Mouse (Mus musculus) lung, embryonic 15.5 days (tissue): ENCODE measurements around the gene Usp39. TPM values are rescaled to one million over a fixed set of nuclear protein-coding genes. Genes with fewer than 3 reads are reported as not detected.

ENCODE experiments used
- ATAC-seq: fragments of 200-750 bp; cut with Nextera tagmentation; 2 replicates; pipeline ENCODE4 v1.8.0; 2017; ENCODE audit warnings: moderate number of reproducible peaks, borderline replicate concordance; ENCODE audit not compliant: low FRiP score, low TSS enrichment; ENCODE audit errors: extremely low read depth
- H3K27ac ChIP-seq: fragments of 300-500 bp; sonication (generic); 2 replicates; pipeline ENCODE4 v1.5.1; 2015; ENCODE audit warnings: moderate library complexity, mild to moderate bottlenecking, inconsistent platforms
- H3K27me3 ChIP-seq: fragments of 300-500 bp; sonication (generic); 2 replicates; pipeline ENCODE4 v1.6.1; 2015; ENCODE audit warnings: inconsistent platforms
- H3K36me3 ChIP-seq: fragments of 300-500 bp; sonication (generic); 2 replicates; pipeline ENCODE4 v1.6.1; 2015; ENCODE audit warnings: inconsistent platforms
- H3K4me1 ChIP-seq: fragments of 300-500 bp; sonication (generic); 2 replicates; pipeline ENCODE4 v1.6.1; 2015; ENCODE audit warnings: inconsistent platforms
- H3K4me2 ChIP-seq: fragments of 300-500 bp; sonication (generic); 2 replicates; pipeline ENCODE4 v1.6.1; 2015; ENCODE audit warnings: inconsistent platforms, mild to moderate bottlenecking, moderate library complexity
- H3K4me3 ChIP-seq: fragments of 300-500 bp; sonication (generic); 2 replicates; pipeline ENCODE4 v1.5.1; 2015; ENCODE audit warnings: mild to moderate bottlenecking, inconsistent platforms
- H3K9ac ChIP-seq: fragments of 300-500 bp; sonication (generic); 2 replicates; pipeline ENCODE4 v1.6.1; 2015; ENCODE audit warnings: inconsistent platforms
- H3K9me3 ChIP-seq: fragments of 300-500 bp; sonication (generic); 2 replicates; pipeline ENCODE4 v1.6.1; 2016; ENCODE audit warnings: inconsistent platforms
- WGBS: fragments of 180-500 bp; shearing (Covaris S2); methylation state at CpG from one replicate; pipeline ENCODE4 v1.1.7; 2015; 5-methylcytosine and 5-hydroxymethylcytosine counted together
- polyA plus RNA-seq: library from polyadenylated mRNA; unstranded; fragments of >200 nt; fragmentation: Nextera tagmentation; extraction: Ambion mirVana; gene quantifications from 2 replicates; pipeline ENCODE4 v1.2.1, GENCODE M21; 2015

The Usp39 gene
- polyA plus RNA-seq, 1 experiment from 2014 or later, result 45.1 TPM

DNA sequence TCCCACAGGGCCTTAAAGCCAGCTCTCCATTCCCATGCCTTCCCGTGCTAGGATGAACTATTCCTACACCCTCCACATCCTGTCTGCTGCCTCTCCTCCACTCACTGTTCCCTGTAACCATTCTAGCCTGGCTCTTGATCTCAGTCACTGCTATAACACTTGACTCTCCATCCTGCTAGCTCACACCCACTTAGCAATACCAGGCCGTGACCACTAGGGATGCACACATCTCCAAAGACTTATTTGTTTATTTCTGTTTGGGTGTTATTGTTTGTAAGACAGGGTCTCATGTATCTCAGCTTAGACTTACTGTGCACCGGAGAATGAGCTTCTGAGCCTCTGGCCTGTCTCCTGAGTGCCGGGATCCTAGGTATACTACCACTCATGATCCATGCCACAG, 24.6 kb upstream of the Usp39 start:
- peaks cover 34% of the 10 kb centered on the region for H3K4me1 ChIP-seq
- no peaks in the 10 kb centered on the region for H3K36me3 ChIP-seq
- no peak overlapping the region for H3K4me3 ChIP-seq
- H3K9ac ChIP-seq, result no peak overlapping the region
- ATAC-seq, result no peak
- WGBS, result 63% methylated on average over 4 of the region's 4 CpGs
- no peaks in the 10 kb centered on the region for H3K27me3 ChIP-seq
- no peak overlapping the region for H3K4me2 ChIP-seq
- no peaks in the 10 kb centered on the region for H3K9me3 ChIP-seq
- no peak overlapping the region for H3K27ac ChIP-seq

GRCm38 (mm10) chr6:72367460-72367974, 22.5 kb upstream of the Usp39 start:
- H3K36me3 ChIP-seq, result no peaks in the 10 kb centered on the region
- no peaks in the 10 kb centered on the region for H3K27me3 ChIP-seq
- no peak overlapping the region for H3K27ac ChIP-seq
- 70% methylated on average over 4 of the region's 4 CpGs for WGBS
- H3K9ac ChIP-seq, result no peak overlapping the region
- peaks cover 28% of the 10 kb centered on the region for H3K4me1 ChIP-seq
- no peak for ATAC-seq
- H3K9me3 ChIP-seq, result no peaks in the 10 kb centered on the region
- H3K4me3 ChIP-seq, result no peak overlapping the region
- H3K4me2 ChIP-seq, result no peak overlapping the region

DNA sequence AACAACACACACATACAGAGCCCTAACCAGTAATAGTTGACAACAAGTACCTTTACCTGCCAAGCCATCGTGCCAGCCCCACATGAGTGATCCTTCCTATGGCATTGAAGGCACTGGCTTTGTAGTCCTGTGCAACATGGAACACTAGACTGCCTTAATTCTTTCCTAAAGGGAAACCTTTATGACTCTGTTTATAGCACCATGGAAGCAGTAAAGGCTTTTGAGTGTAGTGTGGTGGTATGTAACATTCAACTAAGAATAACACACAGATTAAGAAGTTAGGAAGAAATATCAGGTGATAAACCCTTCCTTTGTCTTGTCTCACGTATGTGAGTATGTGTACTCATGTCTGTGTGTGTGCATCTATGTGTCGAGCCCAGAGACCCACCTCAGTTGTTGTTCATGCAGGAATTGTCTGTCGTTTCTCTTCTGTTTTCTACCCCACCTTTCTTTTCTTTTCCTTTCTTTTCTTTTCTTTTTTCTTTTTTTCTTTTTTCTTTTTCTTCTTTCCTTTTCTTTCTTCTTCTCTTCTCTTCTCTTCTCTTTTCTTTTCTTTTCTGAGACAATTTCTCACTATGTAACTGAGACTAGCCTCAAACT, 22.0 kb upstream of the Usp39 start, which contains the start of gene Rnf181:
TSS of gene Rnf181 (minus strand) at position 113 of the 600 bp plus-strand sequence.
- no peaks in the 10 kb centered on the region for H3K27me3 ChIP-seq
- no peak within 1 kb of the TSS for H3K27ac ChIP-seq
- WGBS, result 66% methylated on average over 4 of the region's 4 CpGs
- H3K4me3 ChIP-seq, result no peak within 1 kb of the TSS
- H3K36me3 ChIP-seq, result no peaks in the 10 kb centered on the region
- H3K4me1 ChIP-seq, result peaks cover 25% of the 10 kb centered on the region
- no peak for ATAC-seq
- no peak within 1 kb of the TSS for H3K4me2 ChIP-seq
- no peak within 1 kb of the TSS for H3K9ac ChIP-seq
- no peaks in the 10 kb centered on the region for H3K9me3 ChIP-seq

GRCm38 (mm10) chr6:72366304-72366703, 21.3 kb upstream of the Usp39 start:
- H3K4me1 ChIP-seq, result peaks cover 26% of the 10 kb centered on the region
- 51% methylated on average over 3 of the region's 3 CpGs for WGBS
- no peak overlapping the region for H3K27ac ChIP-seq
- H3K36me3 ChIP-seq, result no peaks in the 10 kb centered on the region
- ATAC-seq, result no peak
- no peak overlapping the region for H3K4me2 ChIP-seq
- H3K9ac ChIP-seq, result no peak overlapping the region
- H3K4me3 ChIP-seq, result no peak overlapping the region
- H3K9me3 ChIP-seq, result no peaks in the 10 kb centered on the region
- H3K27me3 ChIP-seq, result no peaks in the 10 kb centered on the region

- Histone ChIP-seq H3K9ac (no peak overlapping the region), H3K36me3 (0 out of 2 replicates have a peak, but pooled peaks cover 4% of the 10 kb centered on the region), H3K4me1 (peaks cover 29% of the 10 kb centered on the region), H3K4me3 (no peak overlapping the region), H3K9me3 (no peaks in the 10 kb centered on the region), H3K27me3 (no peaks in the 10 kb centered on the region), H3K27ac (no peak overlapping the region), H3K4me2 (no peak overlapping the region)
- no peak for ATAC-seq
- 58% methylated on average over 6 of the region's 6 CpGs for WGBS
Observed at GRCm38 (mm10) chr6:72364985-72365384, 20.0 kb upstream of the Usp39 start.

GRCm38 (mm10) chr6:72364009-72364408, 19.0 kb upstream of the Usp39 start:
- no peak for ATAC-seq
- Histone ChIP-seq H3K27ac (no peak overlapping the region), H3K4me1 (peaks cover 31% of the 10 kb centered on the region), H3K9ac (no peak overlapping the region), H3K36me3 (peaks cover 13% of the 10 kb centered on the region), H3K9me3 (no peaks in the 10 kb centered on the region), H3K27me3 (no peaks in the 10 kb centered on the region), H3K4me3 (no peak overlapping the region), H3K4me2 (no peak overlapping the region)
- 41% methylated on average over 7 of the region's 7 CpGs for WGBS

GRCm38 (mm10) chr6:72362132-72363028, 17.4 kb upstream of the Usp39 start:
- Histone ChIP-seq H3K9me3 (no peaks in the 10 kb centered on the region), H3K36me3 (peaks cover 22% of the 10 kb centered on the region), H3K4me3 (peak overlapping the region; percentile 77), H3K4me2 (peak overlapping the region; percentile 74), H3K9ac (peak overlapping the region; percentile 71), H3K4me1 (peaks cover 33% of the 10 kb centered on the region), H3K27me3 (no peaks in the 10 kb centered on the region), H3K27ac (peak overlapping the region; percentile 86)
- ATAC-seq, result peak; percentile 97
- under 1% methylated on average over 42 of the region's 42 CpGs for WGBS

DNA sequence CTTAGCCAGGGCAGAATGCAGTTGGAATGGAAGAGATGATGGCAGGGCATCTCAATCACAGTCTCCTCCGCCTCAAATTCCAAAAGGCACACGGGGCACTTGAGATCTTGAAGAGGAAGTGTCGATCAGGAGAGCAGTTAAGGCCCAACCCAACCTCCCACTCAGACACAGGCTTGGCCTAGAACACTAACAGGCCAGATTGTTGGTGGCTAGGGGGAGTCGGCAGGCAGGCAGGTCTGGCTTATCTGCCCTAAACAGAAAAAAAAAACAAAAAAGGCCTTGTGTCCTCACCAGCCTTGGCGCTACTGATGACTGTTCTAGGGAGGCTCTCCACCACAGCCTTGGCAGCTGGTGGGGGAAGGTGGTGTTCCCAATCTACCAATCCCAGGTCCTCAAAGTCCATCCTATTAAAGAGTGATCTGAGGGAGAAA, 16.2 kb upstream of the Usp39 start:
- peaks cover 39% of the 10 kb centered on the region for H3K4me1 ChIP-seq
- no peaks in the 10 kb centered on the region for H3K27me3 ChIP-seq
- H3K4me3 ChIP-seq, result peak overlapping the region; percentile 77
- peak overlapping the region; percentile 72 for H3K4me2 ChIP-seq
- H3K27ac ChIP-seq, result peak overlapping the region; percentile 29; the same call in 1 of the 2 replicates
- peaks cover 22% of the 10 kb centered on the region for H3K36me3 ChIP-seq
- WGBS, result 38% methylated on average over 5 of the region's 5 CpGs
- peak overlapping the region; percentile 71 for H3K9ac ChIP-seq
- ATAC-seq, result no peak
- H3K9me3 ChIP-seq, result no peaks in the 10 kb centered on the region

DNA sequence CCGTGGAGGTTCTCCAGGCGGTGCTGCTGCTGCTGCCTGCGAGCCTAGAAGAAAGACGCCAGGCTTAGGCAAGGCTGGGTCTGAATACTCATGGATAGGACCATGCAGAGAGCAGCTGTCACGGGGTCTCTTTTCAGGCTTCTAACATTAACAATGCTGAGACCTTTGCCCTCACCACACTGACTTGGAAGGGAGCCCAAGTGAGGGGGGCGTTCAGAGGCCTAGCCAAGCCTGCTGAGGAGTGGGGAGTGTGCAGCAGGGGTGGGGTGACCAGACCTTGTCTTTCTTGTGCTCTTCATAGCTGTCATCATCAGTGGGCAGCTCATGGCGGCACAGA, 15.6 kb upstream of the Usp39 start:
- H3K4me1 ChIP-seq, result peaks cover 45% of the 10 kb centered on the region
- no peaks in the 10 kb centered on the region for H3K9me3 ChIP-seq
- ATAC-seq, result no peak
- WGBS, result 38% methylated on average over 7 of the region's 7 CpGs
- H3K9ac ChIP-seq, result peak overlapping the region; percentile 71; the same call in 1 of the 2 replicates
- peak overlapping the region; percentile 77; the same call in 1 of the 2 replicates for H3K4me3 ChIP-seq
- H3K27ac ChIP-seq, result no peak overlapping the region
- no peaks in the 10 kb centered on the region for H3K27me3 ChIP-seq
- peaks cover 22% of the 10 kb centered on the region for H3K36me3 ChIP-seq
- H3K4me2 ChIP-seq, result peak overlapping the region; percentile 72

- peaks cover 22% of the 10 kb centered on the region for H3K36me3 ChIP-seq
- no peaks in the 10 kb centered on the region for H3K9me3 ChIP-seq
- 0 out of 2 replicates have a peak overlapping the region, but pooled peaks have one; percentile 6 for H3K4me3 ChIP-seq
- no peak overlapping the region for H3K27ac ChIP-seq
- H3K4me2 ChIP-seq, result peak overlapping the region; percentile 72
- H3K4me1 ChIP-seq, result peaks cover 46% of the 10 kb centered on the region
- no peak for ATAC-seq
- H3K27me3 ChIP-seq, result no peaks in the 10 kb centered on the region
- H3K9ac ChIP-seq, result peak overlapping the region; percentile 71; the same call in 1 of the 2 replicates
- 64% methylated on average over 11 of the region's 11 CpGs for WGBS
Observed at GRCm38 (mm10) chr6:72359891-72360598, 15.1 kb upstream of the Usp39 start.

GRCm38 (mm10) chr6:72359343-72359742, 14.4 kb upstream of the Usp39 start:
- no peaks in the 10 kb centered on the region for H3K27me3 ChIP-seq
- H3K4me3 ChIP-seq, result no peak overlapping the region
- WGBS, result 63% methylated on average over 2 of the region's 2 CpGs
- peaks cover 53% of the 10 kb centered on the region for H3K4me1 ChIP-seq
- H3K9ac ChIP-seq, result no peak overlapping the region
- no peak overlapping the region for H3K4me2 ChIP-seq
- peaks cover 22% of the 10 kb centered on the region for H3K36me3 ChIP-seq
- no peaks in the 10 kb centered on the region for H3K9me3 ChIP-seq
- no peak overlapping the region for H3K27ac ChIP-seq
- no peak for ATAC-seq
